Mouse (Mus musculus): ENCODE measurements around the gene 4930404N11Rik. TPM values are rescaled to one million over a fixed set of nuclear protein-coding genes. Genes with fewer than 3 reads are reported as not detected.

4930404N11Rik gene
- polyA plus RNA-seq, 1 experiment, result 3.2 TPM

GRCm38 (mm10) chr10:81355533-81355932, 10.1 kb downstream of the 4930404N11Rik start:
- no peaks in the 10 kb centered on the region for H3K9me3 ChIP-seq (ENCODE audit: control insufficient read depth, low read length)
- TF ChIP-seq TAL1 (IDR thresholded peaks at IDR 0.05; ENCODE audit: low read length) (no peak), GATA1 (IDR thresholded peaks at IDR 0.05; ENCODE audit: low read length) (no peak)
- H3K36me3 ChIP-seq (ENCODE audit: control insufficient read depth), result peaks cover 18% of the 10 kb centered on the region
- H3K27me3 ChIP-seq (ENCODE audit: control insufficient read depth), result no peaks in the 10 kb centered on the region
- no peak overlapping the region for H3K4me3 ChIP-seq (replicated peaks)
- H3K4me1 ChIP-seq (ENCODE audit: control insufficient read depth), result peaks cover 87% of the 10 kb centered on the region

DNA sequence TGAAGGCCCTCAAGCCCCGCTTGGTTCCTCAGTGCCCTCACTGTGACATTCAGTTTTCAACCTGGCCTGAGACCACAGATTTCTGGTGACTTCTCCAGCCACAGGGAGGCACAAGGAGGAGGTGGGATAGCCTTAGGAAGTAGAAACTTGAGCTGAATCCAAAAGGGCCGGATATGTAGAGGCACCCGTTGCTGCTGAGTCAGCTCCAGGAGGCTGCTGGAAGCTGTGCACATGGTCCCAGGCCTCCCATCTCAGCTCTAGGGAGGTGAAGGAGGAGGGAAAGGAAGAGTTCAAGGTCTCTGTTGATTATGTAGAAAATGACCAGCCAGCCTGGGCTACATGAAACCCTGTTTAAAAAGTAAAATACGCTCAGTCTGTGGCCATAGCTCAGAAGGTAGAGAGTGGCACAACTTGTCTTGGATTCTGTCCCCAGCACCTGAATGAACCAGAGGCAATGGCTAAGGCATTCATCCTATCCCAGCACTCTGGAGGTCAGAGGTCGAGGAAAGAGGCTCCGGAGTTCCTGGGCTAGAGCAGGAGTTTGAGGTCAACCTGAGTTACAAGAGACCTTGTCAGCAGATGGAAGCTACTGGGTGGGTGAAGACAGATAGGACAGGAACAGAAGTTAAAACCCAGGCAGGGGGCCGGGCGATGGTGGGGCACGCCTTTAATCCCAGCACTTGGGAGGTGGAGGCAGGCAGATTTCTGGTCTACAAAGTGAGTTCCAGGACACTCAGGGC, 10.7 kb downstream of the 4930404N11Rik start:
- TF ChIP-seq TAL1 (IDR thresholded peaks at IDR 0.05; ENCODE audit: low read length) (no peak), GATA1 (IDR thresholded peaks at IDR 0.05; ENCODE audit: low read length) (no peak)
- no peaks in the 10 kb centered on the region for H3K9me3 ChIP-seq (ENCODE audit: control insufficient read depth, low read length)
- peaks cover 83% of the 10 kb centered on the region for H3K4me1 ChIP-seq (ENCODE audit: control insufficient read depth)

GRCm38 (mm10) chr10:81351678-81352291, 13.8 kb downstream of the 4930404N11Rik start:
- no peaks in the 10 kb centered on the region for H3K27me3 ChIP-seq (ENCODE audit: control insufficient read depth)
- TF ChIP-seq GATA1 (IDR thresholded peaks at IDR 0.05; ENCODE audit: low read length), result 0 out of 2 replicates have a peak, but pooled peaks have one; percentile 4
- no peak for TF ChIP-seq TAL1 (IDR thresholded peaks at IDR 0.05; ENCODE audit: low read length)
- H3K4me3 ChIP-seq (replicated peaks), result peak overlapping the region; percentile 97
- no peaks in the 10 kb centered on the region for H3K9me3 ChIP-seq (ENCODE audit: control insufficient read depth, low read length)
- H3K4me1 ChIP-seq (ENCODE audit: control insufficient read depth), result peaks cover 85% of the 10 kb centered on the region
- peaks cover 22% of the 10 kb centered on the region for H3K36me3 ChIP-seq (ENCODE audit: control insufficient read depth)

More for the DNA sequence above, 10.7 kb downstream of the 4930404N11Rik start:
- Histone ChIP-seq H3K36me3 (ENCODE audit: control insufficient read depth) (peaks cover 12% of the 10 kb centered on the region), H3K4me3 (replicated peaks) (no peak overlapping the region), H3K27me3 (ENCODE audit: control insufficient read depth) (no peaks in the 10 kb centered on the region)

DNA sequence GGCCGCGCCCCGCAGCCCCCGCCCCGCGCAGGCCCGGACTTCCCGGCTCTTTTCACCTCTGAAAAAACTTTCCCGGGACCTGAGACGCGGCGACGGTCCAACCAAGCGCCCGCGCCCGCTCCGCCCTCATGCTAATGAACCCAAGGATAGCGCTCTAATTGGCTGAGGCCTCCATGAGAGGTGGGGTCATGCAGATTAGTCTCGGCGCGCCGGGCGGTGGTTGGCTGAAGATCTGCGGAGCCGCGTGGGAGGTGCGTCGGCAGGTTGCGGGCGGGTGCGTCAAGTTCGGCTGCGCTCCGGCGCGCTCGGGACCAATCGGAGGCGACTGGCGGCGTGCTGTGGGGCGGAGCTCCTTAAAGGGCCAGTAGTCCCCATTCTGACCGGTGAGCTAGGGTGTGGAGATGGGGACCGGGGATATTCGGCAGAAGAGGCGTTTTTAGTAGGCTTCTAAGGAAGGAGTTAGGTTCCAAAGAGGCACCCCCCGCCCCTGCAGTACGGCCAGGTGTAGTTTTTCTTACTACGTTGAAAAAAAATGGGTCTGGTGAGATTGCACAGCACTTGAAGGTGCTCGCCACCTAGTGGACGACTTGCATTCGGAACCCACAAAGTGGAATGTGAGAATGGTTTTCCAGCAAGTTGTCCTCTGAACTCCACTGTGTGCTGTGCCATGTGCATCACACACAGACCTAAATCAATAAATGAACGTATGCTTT, 15.1 kb downstream of the 4930404N11Rik start, which contains the start of gene Hmg20b:
TSS of gene Hmg20b (minus strand) at position 130 of the 713 bp plus-strand sequence.
- H3K27me3 ChIP-seq (ENCODE audit: control insufficient read depth), result peaks cover 7% of the 10 kb centered on the region
- peaks cover 32% of the 10 kb centered on the region for H3K36me3 ChIP-seq (ENCODE audit: control insufficient read depth)
- H3K9me3 ChIP-seq (ENCODE audit: control insufficient read depth, low read length), result no peaks in the 10 kb centered on the region
- H3K4me1 ChIP-seq (ENCODE audit: control insufficient read depth), result peaks cover 82% of the 10 kb centered on the region
- TF ChIP-seq TAL1 (IDR thresholded peaks at IDR 0.05; ENCODE audit: low read length) (no peak), GATA1 (IDR thresholded peaks at IDR 0.05; ENCODE audit: low read length) (no peak)
- H3K4me3 ChIP-seq (replicated peaks), result peak within 1 kb of the TSS; percentile 97

DNA sequence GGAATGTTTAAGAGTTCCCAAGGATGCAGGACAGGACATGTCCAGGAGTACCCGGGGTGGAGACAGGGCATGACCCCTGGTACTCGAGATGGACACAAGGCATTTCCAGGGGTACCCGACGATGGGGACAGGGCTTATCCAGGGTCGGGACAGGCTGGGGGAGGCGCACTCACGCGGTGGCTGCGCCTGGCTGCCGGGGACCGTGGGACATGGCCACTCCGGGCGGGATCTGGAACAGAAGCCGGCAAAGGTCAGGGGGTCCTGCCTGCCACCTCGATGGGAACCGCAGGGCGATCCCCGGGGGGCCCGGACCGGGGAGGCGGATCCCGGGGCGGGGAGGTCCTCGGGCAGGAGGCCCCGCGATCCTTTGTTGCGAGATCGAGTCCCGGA, 15.7 kb downstream of the 4930404N11Rik start:
- peaks cover 78% of the 10 kb centered on the region for H3K4me1 ChIP-seq (ENCODE audit: control insufficient read depth)
- H3K9me3 ChIP-seq (ENCODE audit: control insufficient read depth, low read length), result no peaks in the 10 kb centered on the region
- no peak for TF ChIP-seq TAL1 (IDR thresholded peaks at IDR 0.05; ENCODE audit: low read length)
- H3K27me3 ChIP-seq (ENCODE audit: control insufficient read depth), result peaks cover 12% of the 10 kb centered on the region
- peak overlapping the region; percentile 97 for H3K4me3 ChIP-seq (replicated peaks)
- H3K36me3 ChIP-seq (ENCODE audit: control insufficient read depth), result peaks cover 32% of the 10 kb centered on the region

GRCm38 (mm10) chr10:81349146-81349545, 16.5 kb downstream of the 4930404N11Rik start:
- Histone ChIP-seq H3K27me3 (ENCODE audit: control insufficient read depth) (peaks cover 20% of the 10 kb centered on the region), H3K4me3 (replicated peaks) (peak overlapping the region; percentile 97), H3K4me1 (ENCODE audit: control insufficient read depth) (peaks cover 71% of the 10 kb centered on the region), H3K36me3 (ENCODE audit: control insufficient read depth) (peaks cover 32% of the 10 kb centered on the region), H3K9me3 (ENCODE audit: control insufficient read depth, low read length) (no peaks in the 10 kb centered on the region)
- no peak for TF ChIP-seq TAL1 (IDR thresholded peaks at IDR 0.05; ENCODE audit: low read length)
- TF ChIP-seq GATA1 (IDR thresholded peaks at IDR 0.05; ENCODE audit: low read length), result no peak

DNA sequence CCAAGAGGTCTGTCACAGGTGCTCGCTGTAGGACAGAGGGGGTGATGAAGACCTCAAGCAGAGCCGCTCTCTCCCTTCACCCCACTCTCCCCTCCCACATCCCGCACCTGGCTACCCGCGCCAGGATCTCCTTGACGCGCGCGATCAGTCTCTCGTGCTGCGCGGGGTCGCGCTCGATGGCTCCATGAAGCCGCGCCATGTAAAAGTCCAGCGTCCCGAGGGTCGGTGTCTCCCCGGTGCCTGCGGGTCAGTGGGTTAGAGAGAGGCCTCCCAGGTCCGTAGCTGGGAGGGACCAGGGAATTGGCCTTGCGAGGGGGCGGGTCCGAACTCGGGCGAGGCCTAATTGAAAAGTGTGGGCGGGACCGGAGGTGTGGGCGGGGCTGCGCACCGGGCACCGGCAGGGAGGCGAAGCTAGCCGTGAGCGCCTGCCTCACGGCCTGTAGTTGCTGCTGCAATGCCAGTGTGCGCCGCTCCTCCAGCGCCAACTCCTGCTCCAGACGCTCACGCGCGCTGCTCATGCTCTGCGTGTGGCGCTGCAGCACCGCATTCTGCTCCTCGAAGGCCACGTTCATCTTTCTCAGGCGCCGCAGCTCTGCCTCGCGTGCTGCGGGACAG, 19.1 kb downstream of the 4930404N11Rik start:
- peak overlapping the region; percentile 59 for H3K4me3 ChIP-seq (replicated peaks)
- H3K4me1 ChIP-seq (ENCODE audit: control insufficient read depth), result peaks cover 60% of the 10 kb centered on the region
- H3K27me3 ChIP-seq (ENCODE audit: control insufficient read depth), result peaks cover 46% of the 10 kb centered on the region
- no peak for TF ChIP-seq GATA1 (IDR thresholded peaks at IDR 0.05; ENCODE audit: low read length)
- H3K36me3 ChIP-seq (ENCODE audit: control insufficient read depth), result peaks cover 32% of the 10 kb centered on the region
- peaks cover 10% of the 10 kb centered on the region; the same call in 1 of the 2 replicates for H3K9me3 ChIP-seq (ENCODE audit: control insufficient read depth, low read length)

GRCm38 (mm10) chr10:81345162-81345534, 20.5 kb downstream of the 4930404N11Rik start:
- Histone ChIP-seq H3K27me3 (ENCODE audit: control insufficient read depth) (peaks cover 54% of the 10 kb centered on the region), H3K4me1 (ENCODE audit: control insufficient read depth) (peaks cover 64% of the 10 kb centered on the region), H3K9me3 (ENCODE audit: control insufficient read depth, low read length) (peaks cover 10% of the 10 kb centered on the region; the same call in 1 of the 2 replicates)

More at GRCm38 (mm10) chr10:81345162-81345534, 20.5 kb downstream of the 4930404N11Rik start:
- Histone ChIP-seq H3K36me3 (ENCODE audit: control insufficient read depth) (peaks cover 32% of the 10 kb centered on the region), H3K4me3 (replicated peaks) (no peak overlapping the region)
- TF ChIP-seq GATA1 (IDR thresholded peaks at IDR 0.05; ENCODE audit: low read length) (no peak), TAL1 (IDR thresholded peaks at IDR 0.05; ENCODE audit: low read length) (no peak)
